Mouse (Mus musculus): ENCODE measurements around the gene Lrrc4c.

- TF ChIP-seq POLR2A (IDR thresholded peaks at IDR 0.05; ENCODE audit: borderline replicate concordance, extremely low read depth, insufficient read depth, insufficient read length, poor library complexity, severe bottlenecking): no peak
- no peak for TF ChIP-seq CTCF (IDR thresholded peaks at IDR 0.05; ENCODE audit: borderline replicate concordance, extremely low read depth, insufficient read depth, insufficient read length)
These were observed 532.9 kb downstream of the Lrrc4c start for GRCm38 (mm10) chr2:96850839-96851396.
